Mouse (Mus musculus) ES-Bruce4 (cell line): Measurements from ENCODE around the gene Bcorl1. TPM values are rescaled to one million over a fixed set of nuclear protein-coding genes. Genes with fewer than 3 reads are reported as not detected.
A peak's percentile ranks its signal among the peaks of the same experiment; 100 is the strongest.

Experiments
- H3K27ac ChIP-seq: 2 replicates; pipeline ENCODE4 v1.5.1; 2012; ENCODE audit warnings: low read length, inconsistent platforms; ENCODE audit not compliant: insufficient read depth
- H3K27me3 ChIP-seq: 2 replicates; pipeline ENCODE4 v1.6.1; 2012; ENCODE audit warnings: mild to moderate bottlenecking, low read length, inconsistent platforms; ENCODE audit not compliant: control insufficient read depth, poor library complexity, insufficient read depth, severe bottlenecking
- H3K36me3 ChIP-seq: 2 replicates; pipeline ENCODE4 v1.6.1; 2012; ENCODE audit warnings: inconsistent platforms, mild to moderate bottlenecking, low read length, moderate library complexity; ENCODE audit not compliant: control insufficient read depth, poor library complexity, insufficient read depth, severe bottlenecking
- H3K4me1 ChIP-seq: one replicate; pipeline ENCODE4 v1.8.1; 2011; ENCODE audit warnings: low read length; ENCODE audit not compliant: control insufficient read depth, insufficient read depth
- H3K4me3 ChIP-seq: 2 replicates; pipeline ENCODE4 v1.5.1; 2011; ENCODE audit warnings: low read depth, mild to moderate bottlenecking, low read length
- H3K9ac ChIP-seq: 2 replicates; pipeline ENCODE4 v1.6.1; 2012; ENCODE audit warnings: low read depth, mild to moderate bottlenecking, inconsistent platforms; ENCODE audit not compliant: poor library complexity, severe bottlenecking
- H3K9me3 ChIP-seq: replicated peaks from 2 replicates; pipeline ENCODE4 v1.6.1; 2012; ENCODE audit warnings: mild to moderate bottlenecking, low read length, inconsistent platforms; ENCODE audit not compliant: control insufficient read depth, poor library complexity, insufficient read depth, severe bottlenecking
- CTCF ChIP-seq: IDR thresholded peaks from one replicate; pipeline ENCODE4 v1.8.1; 2011; ENCODE audit warnings: low read depth, low read length
- EP300 ChIP-seq: IDR thresholded peaks from 2 replicates; pipeline ENCODE4 v1.6.1; 2011; ENCODE audit warnings: low read depth, low read length; ENCODE audit not compliant: insufficient read depth
- POLR2A ChIP-seq: IDR thresholded peaks from one replicate; pipeline ENCODE4 v1.8.1; 2011; ENCODE audit warnings: low read length; ENCODE audit not compliant: insufficient read depth
- polyA plus RNA-seq: library from polyadenylated mRNA; stranded (reverse); fragments of >200 nt; gene quantifications from 2 replicates; pipeline ENCODE4 v1.2.4, GENCODE M21; 2011; ENCODE audit warnings: low read depth; ENCODE audit not compliant: missing spikeins, insufficient read depth, insufficient read length

The Bcorl1 gene
- polyA plus RNA-seq, 1 experiment = 11.3 TPM

DNA sequence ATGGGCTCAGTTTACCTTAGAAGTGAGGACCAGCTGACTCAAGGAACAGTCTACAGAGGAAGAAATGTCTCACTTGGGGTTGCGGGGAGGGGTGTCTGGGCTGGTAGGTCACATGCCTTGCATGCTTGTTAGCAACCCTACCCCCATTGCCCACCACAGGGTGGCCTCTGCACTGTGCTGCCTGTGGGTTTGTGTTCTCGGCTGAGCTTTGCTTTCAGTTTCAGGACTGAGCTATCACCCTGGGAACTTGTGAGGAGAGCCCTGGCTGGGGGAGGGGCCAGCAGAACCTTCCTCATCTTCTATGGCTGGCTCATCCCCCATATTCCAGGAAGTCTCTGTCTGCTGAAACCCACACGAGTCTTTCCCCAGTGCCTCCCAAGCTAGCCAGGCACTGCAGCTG is 83.4 kb downstream of the Bcorl1 start:
- Histone ChIP-seq H3K27me3 (no peaks in the 10 kb centered on the region), H3K9ac (no peak overlapping the region), H3K4me3 (no peak overlapping the region), H3K27ac (no peak overlapping the region), H3K36me3 (no peaks in the 10 kb centered on the region), H3K4me1 (peaks cover 2% of the 10 kb centered on the region), H3K9me3 (no peaks in the 10 kb centered on the region)
- TF ChIP-seq CTCF (no peak), EP300 (no peak), POLR2A (no peak)

GRCm38 (mm10) chrX:48425280-48425679 is 84.1 kb downstream of the Bcorl1 start:
- Histone ChIP-seq H3K36me3 (no peaks in the 10 kb centered on the region), H3K4me3 (no peak overlapping the region), H3K4me1 (peaks cover 2% of the 10 kb centered on the region)

GRCm38 (mm10) chrX:48428241-48428640 is 87.1 kb downstream of the Bcorl1 start:
- peaks cover 4% of the 10 kb centered on the region for H3K4me1 ChIP-seq
- no peak overlapping the region for H3K27ac ChIP-seq
- TF ChIP-seq CTCF (no peak), EP300 (no peak), POLR2A (no peak)
- no peak overlapping the region for H3K9ac ChIP-seq
- no peaks in the 10 kb centered on the region for H3K9me3 ChIP-seq
- H3K36me3 ChIP-seq = no peaks in the 10 kb centered on the region
- no peak overlapping the region for H3K4me3 ChIP-seq
- no peaks in the 10 kb centered on the region for H3K27me3 ChIP-seq

More at GRCm38 (mm10) chrX:48425280-48425679, 84.1 kb downstream of the Bcorl1 start:
- TF ChIP-seq POLR2A = no peak
- TF ChIP-seq CTCF = no peak
- no peak for TF ChIP-seq EP300
- Histone ChIP-seq H3K27ac (0 out of 2 replicates have a peak overlapping the region, but pooled peaks have one; percentile 25), H3K9ac (no peak overlapping the region), H3K27me3 (no peaks in the 10 kb centered on the region), H3K9me3 (no peaks in the 10 kb centered on the region)

GRCm38 (mm10) chrX:48428642-48429041 is 87.5 kb downstream of the Bcorl1 start:
- Histone ChIP-seq H3K27ac (no peak overlapping the region), H3K9ac (no peak overlapping the region), H3K27me3 (no peaks in the 10 kb centered on the region), H3K4me1 (peaks cover 4% of the 10 kb centered on the region), H3K36me3 (no peaks in the 10 kb centered on the region), H3K9me3 (no peaks in the 10 kb centered on the region), H3K4me3 (no peak overlapping the region)
- no peak for TF ChIP-seq EP300
- TF ChIP-seq CTCF = no peak
- no peak for TF ChIP-seq POLR2A

DNA sequence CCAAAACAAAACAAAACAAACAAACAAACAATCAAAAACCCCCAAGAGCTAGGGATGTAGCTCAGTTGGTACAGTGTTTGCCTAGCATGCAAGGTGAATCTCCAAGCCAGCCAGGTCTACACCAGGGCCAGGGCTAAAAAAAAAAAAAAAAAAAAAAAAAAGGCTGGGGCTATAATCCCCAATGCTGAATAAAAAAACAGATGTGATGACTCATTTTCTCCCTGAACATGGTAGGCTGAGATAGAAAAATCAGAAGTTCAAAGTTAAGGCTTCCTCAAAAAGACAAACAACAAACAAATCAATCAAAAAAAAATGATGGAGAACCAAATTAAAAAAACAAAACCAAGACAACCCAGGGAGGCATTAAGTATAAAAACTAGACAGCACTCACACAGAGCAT is 87.9 kb downstream of the Bcorl1 start:
- Histone ChIP-seq H3K27ac (no peak overlapping the region), H3K4me1 (peaks cover 7% of the 10 kb centered on the region), H3K9ac (no peak overlapping the region), H3K4me3 (no peak overlapping the region), H3K36me3 (no peaks in the 10 kb centered on the region), H3K27me3 (no peaks in the 10 kb centered on the region), H3K9me3 (no peaks in the 10 kb centered on the region)
- TF ChIP-seq EP300 (no peak), POLR2A (no peak), CTCF (no peak)

GRCm38 (mm10) chrX:48429538-48429937 is 88.4 kb downstream of the Bcorl1 start:
- Histone ChIP-seq H3K4me1 (peaks cover 7% of the 10 kb centered on the region), H3K27me3 (no peaks in the 10 kb centered on the region), H3K4me3 (no peak overlapping the region), H3K36me3 (no peaks in the 10 kb centered on the region), H3K9ac (no peak overlapping the region), H3K9me3 (no peaks in the 10 kb centered on the region), H3K27ac (no peak overlapping the region)
- TF ChIP-seq EP300 (no peak), POLR2A (no peak), CTCF (no peak)
